Mouse (Mus musculus) large intestine, adult 2 months (tissue): ENCODE measurements around the gene Col2a1. TPM values are rescaled to one million over a fixed set of nuclear protein-coding genes. Genes with fewer than 3 reads are reported as not detected.

Experiments
- DNase-seq: peaks from one replicate; pipeline ENCODE4 v3.0.0-alpha.2; 2012; ENCODE audit warnings: low read depth, low spot score
- WGBS: fragments of 180-500 bp; shearing (Covaris S2); methylation state at CpG from one replicate; pipeline ENCODE4 v1.1.7; 2018; 5-methylcytosine and 5-hydroxymethylcytosine counted together
- polyA plus RNA-seq: library from polyadenylated mRNA; depleted of rRNA; stranded (reverse); fragments of >200 nt; gene quantifications from 2 replicates; pipeline ENCODE4 v1.2.3, GENCODE M21; 2012

The Col2a1 gene
- polyA plus RNA-seq, 1 experiment = not detected

DNA sequence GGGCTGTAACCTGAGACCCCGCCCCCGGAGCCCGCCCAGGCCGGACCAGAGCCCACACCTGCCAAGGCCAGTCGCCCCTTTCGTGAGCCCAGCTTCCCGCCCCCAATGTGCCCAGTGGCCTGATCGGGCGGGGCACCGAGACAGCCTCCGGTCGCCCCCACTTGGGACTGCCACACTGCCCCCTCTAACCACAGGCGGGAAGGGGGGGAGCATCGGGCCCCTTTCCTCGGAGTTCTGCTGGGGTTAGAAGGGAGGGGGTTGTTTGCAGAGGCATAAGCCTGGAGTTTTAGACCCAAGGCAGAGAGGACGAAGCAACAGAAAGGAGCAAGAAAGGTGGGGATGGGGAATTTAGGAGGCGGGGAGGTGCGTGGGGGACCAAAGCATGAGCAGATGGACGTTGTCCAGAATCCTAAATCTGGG lies 255 bp upstream of the Col2a1 start:
- DNase-seq = no peak
- WGBS = 7% methylated on average over 19 of the region's 19 CpGs

DNA sequence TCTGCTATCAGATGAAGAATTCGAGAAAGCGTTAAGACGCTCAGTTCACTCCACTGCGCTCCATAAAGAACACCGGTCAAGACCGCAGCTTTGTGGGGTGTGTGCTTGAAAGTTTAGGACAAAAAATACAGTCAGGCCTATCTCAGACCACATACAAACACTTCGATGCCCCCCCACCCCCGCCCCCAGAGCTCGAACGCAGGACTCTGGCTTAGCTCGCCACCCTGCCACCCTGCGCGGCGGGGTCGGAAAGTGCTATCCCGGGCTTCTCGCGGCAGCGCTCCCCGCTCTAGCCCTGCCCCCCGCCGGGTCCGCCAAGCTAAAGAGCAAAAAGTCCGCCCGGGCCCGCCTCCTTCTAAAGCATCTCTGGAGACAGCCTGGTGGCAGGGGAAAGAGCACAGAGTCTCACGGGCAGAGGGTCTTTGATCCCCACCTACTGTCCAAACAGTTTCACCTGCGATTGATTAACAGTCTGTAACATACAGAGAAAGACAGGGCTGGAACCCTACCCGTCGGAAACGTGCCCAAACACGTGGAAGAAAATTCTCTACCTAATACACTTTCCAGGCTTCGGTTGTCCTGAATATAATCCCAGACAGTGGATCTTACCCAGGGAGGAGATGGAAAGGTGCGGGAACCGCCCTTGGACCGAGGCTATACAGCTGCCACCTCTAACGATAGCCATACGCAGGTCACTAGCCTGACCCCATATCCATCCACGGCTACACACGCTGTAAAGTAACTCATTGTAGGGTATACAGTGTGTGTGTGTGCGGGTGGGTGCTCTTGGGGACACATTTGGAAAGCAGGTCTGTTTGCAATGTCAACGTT lies 1.3 kb downstream of the Col2a1 start:
- WGBS = 2% methylated on average over 42 of the region's 42 CpGs
- DNase-seq = no peak

DNA sequence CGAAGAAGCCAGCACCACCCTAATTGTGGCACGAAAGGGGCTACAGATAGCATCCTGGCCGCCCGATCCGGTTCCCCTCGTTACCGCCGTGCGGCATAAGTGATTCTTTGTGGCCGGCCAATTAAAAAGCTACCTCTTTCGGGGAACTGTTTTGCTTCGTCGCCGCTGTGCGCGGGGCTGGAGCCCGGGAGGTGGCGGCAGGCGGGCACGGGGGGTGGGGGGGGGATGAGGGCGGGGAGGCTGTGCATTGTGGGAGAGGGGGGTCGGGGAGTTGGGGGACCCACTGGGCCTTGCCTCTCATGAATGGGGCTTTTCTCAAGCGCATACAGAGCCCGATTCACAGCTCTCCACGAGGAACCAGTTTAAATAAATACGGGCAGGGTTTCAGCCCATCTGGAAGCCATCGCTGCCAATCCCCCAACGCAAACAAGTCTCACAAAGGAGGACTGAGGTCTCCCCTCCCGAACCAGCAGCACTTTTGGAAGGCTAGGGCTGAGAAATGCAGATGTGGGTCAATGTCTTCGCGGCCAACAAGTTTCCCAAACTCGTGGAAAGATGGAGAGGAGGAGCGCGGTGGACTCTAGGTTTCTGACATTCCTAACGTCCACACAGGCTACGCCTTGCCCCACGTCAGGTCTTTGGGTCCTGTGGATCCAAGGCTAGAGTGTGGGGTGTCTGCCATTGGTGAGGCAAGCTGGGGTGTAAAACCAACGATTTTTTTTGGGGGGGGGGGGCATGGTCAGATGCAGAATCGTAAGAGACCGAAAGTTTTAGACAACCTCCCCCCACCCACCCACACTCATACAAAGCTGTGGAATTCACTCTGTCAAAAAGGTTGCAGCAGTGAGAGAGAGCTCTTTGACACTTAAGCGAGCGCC lies 2.1 kb downstream of the Col2a1 start:
- DNase-seq = no peak

DNA sequence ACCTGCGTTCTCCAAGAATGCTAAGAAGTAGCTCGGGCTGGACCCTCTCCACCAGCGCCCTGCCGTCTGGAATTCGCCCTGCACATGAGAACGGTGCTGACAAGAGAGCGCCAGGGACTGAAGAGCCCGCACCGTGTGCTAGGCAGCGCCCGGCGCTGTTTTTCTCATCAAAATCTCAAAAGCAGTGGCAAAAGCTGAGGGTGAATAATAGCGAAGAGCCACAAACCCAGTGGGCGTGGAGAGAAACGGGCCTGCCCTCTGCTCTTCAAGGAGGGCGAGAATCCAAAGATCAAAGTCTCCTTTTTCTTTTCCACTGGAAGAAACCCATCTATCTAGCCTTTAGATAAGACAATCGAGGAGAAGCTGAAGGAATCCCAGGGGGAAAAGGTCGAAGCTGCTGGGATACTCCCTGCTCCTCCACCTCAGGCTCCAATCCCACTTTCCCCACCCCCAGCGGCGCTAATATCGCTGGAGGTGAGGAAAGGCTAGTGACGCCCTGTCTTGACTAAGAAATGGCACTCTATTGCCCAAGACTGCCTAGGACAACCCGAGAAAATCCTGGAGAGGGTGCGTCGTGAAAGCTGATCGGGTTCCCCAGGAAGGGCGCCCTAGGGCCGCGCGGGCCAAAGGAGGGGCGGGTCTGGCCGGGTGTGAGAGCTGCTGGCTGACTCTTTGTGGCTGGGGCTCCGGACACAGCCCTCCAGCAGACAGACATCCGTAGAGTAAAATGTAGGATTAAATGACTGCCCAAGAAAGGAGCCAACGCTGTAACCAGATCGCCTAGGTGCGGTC lies 3.0 kb downstream of the Col2a1 start:
- no peak for DNase-seq
- WGBS = 3% methylated on average over 37 of the region's 37 CpGs

More for the DNA sequence above, 2.1 kb downstream of the Col2a1 start:
- 2% methylated on average over 42 of the region's 42 CpGs for WGBS

DNA sequence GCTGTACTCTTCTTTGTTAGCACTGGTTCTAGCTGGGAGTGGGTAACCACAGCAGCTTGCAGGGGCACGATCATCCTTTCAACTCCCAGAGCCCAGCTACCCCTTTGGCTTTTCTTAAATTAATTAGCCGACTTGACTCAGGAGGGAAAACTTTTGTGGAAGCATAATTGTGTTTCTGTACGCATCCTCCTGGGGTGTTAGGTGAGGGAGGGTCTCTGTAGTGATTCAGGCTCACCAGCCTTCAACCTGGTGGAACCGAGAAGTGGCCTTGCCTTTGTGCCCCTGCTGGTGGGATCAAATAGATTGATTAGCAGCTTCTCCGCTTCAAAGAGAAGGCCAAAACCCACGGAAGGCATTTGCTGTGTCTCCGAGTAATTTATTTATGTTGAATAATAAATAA lies 4.5 kb downstream of the Col2a1 start:
- WGBS = 19% methylated on average over 7 of the region's 7 CpGs
- no peak for DNase-seq

DNA sequence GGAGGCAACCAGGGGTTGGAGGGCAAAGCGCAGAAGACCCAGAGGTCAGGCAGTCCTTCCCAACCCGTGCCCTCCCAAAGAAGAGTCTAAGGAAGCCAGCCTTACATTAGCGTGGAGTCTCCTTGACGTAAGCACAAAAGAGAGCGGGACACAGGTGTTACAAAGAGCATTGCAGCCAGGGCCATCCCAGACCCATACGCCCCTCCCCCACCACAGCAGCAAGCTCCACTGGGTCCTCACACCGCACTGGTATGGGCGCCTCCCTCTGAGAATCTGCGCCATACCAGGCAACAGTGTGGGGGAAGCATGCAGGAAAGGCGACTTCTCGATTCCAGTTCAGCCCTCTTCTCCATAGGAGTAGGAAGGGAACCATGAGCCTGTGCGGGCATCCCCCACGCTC lies 4.9 kb downstream of the Col2a1 start:
- DNase-seq = no peak
- WGBS = 20% methylated on average over 13 of the region's 13 CpGs

DNA sequence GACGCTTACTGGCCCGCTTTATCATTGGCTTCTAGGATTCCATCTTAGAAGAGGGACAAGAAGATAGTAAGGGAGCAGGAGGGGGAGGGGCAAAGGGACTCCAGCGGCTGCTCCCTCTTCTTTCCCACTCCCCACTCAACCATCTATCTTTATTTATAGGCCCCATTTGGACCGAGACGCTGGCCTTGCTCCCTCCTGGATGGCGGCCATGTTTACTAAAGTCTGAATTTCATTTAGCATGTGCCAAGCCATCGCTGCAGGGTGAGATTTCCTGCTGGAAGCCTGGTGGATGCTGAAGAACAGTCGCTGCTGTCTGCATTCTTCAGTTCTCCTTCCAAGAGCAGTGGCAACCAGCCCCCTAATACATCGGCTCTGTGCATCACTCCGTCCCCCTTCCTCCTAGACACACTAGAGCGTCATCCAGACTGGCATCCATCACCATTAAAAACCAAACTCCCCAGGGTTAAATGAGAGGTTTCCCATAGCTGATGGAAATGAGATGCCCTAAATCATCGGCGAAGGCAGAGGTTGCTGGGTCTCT lies 7.7 kb downstream of the Col2a1 start:
- WGBS = 69% methylated on average over 13 of the region's 13 CpGs

DNA sequence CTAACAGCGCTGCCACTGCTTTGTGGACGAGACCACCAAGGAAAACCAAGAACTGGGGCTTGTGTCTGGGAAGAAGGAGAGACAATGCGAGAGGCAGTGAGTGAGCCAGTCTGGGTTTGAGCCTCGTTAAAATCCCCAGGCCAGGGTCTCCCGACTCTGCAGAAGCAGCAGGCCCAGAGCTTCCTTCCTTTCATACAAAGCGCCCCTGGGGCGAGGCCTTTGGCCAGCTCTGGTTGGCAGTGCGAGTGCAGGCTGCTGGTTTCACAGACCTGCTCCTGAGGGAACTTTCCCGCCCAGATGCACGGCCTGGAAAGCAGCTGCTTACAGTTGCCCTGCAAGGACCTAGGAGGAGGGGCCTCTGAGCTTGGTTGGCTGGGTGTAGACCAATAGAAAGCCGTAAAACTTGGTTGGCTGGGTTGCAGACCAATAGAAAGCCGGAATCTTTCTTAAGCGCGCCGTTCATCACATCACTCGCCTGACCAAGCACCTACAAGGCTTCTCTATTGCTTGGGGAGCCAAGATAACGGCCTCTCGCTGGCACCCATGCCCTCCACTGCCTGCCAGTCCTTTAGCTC lies 11.7 kb downstream of the Col2a1 start:
- DNase-seq = peak; percentile 8
- 12% methylated on average over 18 of the region's 18 CpGs for WGBS

More for the DNA sequence above, 7.7 kb downstream of the Col2a1 start:
- DNase-seq = no peak

DNA sequence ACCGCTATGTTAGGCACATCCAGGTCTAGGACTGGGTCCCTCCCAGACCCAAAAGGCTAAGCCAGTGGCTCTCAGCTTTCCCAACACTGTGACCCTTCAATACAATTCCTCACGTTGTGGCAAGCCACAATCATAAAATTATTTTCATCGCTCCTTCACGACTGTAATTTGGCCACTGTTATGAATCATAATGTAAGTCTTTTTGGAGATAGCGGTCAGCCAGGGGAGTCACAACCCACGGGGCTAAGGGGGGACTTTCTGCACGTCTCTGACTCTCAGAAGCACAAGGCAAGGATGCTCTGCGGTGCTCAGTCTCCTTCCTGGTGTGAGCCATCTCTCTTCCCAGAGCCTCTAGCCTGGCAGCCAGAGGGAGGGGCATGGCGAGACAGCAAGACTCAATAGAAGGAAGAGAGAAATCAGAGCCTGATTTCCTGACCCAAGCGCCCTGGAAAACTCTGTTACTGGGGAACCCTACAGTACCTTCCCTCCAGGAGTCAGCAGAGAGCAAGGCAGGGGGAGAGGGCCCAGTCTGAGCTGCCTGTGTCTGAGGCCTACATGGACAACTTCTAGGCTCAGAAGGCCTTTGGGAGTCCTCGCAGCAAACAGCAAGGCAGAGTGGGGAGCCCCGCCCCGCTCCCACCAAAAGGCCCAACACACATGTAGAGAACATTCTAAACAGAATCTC lies 12.3 kb downstream of the Col2a1 start:
- DNase-seq = no peak
- 74% methylated on average over 13 of the region's 13 CpGs for WGBS

DNA sequence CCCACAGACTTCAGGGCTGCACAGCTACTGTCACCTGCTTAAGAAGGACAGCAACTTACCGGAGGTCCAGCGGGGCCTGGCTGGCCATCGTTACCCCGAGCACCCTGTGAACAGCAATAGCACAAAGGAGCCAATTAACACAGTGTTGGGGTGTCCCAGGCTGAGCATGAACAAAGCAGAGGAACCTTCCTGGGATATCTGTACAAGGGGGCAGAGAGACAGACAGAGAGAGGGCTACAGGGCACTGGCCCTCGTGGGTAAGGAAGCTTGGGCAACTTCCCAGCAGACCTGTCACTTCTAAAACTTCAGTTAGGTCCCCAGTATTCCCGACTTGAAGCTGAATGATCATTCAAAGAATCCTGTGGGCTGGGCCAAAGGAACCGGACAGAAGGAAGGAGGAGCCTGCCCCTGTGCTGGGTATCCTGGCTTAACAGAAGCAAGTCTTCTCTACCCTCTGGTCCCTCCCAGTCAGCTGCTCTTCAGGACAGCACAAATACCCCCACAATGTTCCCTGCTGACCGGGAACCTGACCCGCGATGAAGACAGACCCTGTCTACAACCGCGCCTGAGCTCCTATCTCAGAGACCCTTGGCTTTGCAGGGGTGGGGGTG lies 13.1 kb downstream of the Col2a1 start:
- 60% methylated on average over 12 of the region's 12 CpGs for WGBS
- DNase-seq = no peak

DNA sequence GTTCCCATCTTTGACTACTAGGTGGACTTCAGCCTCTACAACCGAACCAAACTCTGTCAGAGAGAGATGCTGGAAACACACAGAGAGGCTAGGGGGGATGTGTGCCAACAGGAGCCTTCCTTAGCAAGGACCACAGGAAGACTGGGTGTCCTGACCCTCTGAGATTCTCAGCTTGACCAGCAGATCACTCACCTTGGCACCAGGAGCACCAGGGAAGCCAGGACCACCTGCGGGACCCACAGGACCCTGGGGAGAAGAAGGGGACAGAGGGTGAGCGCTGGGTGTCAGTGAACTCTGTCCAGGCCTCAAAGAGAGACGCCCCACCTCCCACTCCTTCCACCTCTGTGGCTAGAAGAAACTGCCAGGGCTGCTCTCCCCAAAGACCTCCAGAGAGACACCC lies 13.8 kb downstream of the Col2a1 start:
- WGBS = 41% methylated on average over 4 of the region's 4 CpGs
- DNase-seq = no peak

DNA sequence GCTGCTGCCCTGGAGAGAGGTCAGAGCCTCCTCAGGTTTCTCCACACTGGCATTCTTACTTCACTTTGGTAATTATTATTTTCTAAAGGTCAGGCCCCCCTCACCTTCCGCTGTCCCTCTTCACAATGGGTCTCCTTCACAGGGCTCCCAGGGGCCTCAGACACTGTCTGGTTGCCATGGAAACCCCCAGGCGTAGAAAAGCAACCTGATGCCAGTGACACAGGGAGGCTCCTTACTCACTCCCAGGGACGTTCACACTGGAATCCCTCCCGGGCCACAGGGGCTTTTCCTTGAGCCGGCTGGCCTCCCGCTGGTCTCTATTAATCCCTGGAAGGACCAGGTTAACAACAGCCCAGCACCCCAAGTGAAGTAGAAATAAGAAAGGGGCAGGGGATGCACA lies 14.4 kb downstream of the Col2a1 start:
- DNase-seq = no peak
- 15% methylated on average over 6 of the region's 6 CpGs for WGBS

DNA sequence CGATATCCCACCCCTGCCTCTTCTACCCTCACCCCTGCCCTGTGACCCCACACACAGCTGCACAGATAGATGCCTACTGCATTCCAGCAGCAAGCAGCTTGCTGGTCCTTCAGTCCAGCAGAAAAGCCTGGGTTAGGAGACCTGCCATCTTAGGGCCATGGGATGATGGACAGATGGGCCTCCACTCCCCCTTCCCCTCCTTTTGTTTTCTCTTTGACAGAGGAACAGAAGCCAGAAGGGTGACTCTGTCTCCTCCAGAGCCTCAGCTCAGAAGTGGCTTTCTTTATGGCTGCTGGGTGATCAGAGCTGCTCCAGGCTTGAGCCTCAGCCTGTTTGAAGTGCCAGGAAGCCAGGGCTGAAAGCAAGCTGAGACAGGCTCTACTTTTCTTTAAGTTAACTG lies 15.0 kb downstream of the Col2a1 start:
- 50% methylated on average over 1 of the region's 1 CpGs for WGBS
- DNase-seq = no peak

DNA sequence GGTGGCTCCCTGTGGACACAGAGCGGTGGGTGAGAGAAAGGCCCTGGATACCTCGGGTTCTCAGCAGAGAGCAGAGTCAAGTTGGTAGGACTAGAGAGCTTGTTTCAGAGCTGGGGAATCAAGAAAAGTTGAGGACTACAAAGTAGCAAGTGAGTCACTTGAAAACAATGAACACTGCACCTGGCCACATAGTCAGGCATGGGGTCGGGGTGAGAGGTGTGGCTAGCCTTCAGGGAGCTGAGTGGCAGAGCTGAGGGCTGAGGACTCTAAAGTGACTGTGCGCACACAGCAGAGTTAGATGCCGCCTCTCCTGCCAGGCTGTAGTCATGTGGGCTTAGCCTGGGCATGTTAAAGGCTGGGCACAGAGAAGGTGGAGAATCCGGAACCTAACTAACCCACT lies 22.9 kb downstream of the Col2a1 start:
- 70% methylated on average over 6 of the region's 6 CpGs for WGBS
- no peak for DNase-seq

DNA sequence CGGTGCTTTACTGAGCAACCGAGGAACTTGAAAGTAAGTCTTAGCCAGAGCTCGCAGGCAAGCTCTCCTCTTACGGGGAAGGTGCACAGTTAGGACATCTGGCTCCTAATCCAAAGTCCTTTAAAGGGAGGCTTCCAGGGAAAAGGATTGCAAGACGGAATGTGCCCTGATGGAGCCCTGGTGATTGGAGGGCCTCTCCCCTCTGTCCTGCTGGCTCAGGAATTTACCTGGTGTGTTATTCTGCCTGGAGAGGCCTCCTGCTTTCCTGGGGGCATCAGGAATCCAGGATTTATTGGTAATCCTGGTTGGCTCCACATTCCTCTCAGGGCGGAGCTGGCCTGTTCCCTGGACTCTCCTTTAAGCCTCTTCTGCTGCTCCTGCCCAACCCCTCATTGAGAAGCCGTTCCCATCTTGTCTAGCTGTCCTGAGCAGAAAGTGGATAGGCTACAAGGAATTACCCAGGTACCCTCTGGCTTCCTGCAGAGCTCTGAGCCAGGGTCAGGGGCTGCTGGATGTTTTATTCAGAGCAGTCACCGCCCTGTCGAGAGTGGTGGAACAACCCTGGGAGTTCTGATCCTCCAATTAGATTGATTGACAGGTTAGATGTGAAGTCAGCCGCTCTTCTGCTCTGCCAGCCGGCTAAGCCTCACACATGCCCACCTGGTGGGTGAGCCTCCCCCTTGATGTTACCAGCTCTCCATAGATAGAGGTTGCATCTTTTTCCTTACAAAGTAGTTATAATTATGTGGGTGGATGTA lies 31.1 kb downstream of the Col2a1 start:
- 33% methylated on average over 11 of the region's 11 CpGs for WGBS
- no peak for DNase-seq

DNA sequence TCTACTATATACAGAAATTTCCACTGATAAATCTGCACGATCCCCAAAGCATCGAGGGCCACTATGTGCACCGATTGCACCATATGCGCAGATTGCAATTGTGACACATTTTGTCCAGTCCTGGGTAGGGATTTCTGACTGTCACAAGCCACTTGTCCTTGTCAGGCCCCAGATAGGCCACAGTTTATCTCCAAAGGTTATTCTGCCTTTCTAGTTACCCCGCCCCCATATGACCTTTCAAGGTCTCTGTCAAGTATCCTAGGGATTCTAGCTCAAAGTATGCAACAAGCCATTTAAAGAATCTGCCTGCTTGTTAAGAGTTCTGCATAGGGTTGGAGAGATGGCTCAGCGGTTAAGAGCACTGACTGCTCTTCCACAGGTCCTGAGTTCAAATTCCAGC lies 31.9 kb downstream of the Col2a1 start:
- DNase-seq = no peak
- 84% methylated on average over 6 of the region's 6 CpGs for WGBS

DNA sequence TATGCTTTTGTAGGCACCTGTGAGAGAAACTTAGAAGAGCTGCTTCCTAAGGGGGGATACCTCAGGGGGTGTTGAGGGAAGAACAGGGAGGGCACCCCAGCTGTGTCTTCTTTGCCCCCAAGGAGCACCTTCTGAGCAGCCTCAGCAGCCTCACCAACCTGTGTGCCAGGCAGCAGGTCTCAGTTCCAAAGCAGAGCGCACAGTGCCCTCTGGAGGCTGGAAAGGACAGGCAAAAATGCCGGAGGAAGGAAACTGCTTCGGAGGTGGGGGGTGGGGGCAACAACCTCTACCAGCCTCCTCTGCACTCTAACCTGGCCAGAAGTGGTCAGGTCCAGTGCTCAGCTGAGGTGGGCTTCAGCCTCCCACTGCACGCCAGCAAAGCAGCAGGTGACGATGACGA lies 34.2 kb downstream of the Col2a1 start:
- 46% methylated on average over 6 of the region's 6 CpGs for WGBS
- DNase-seq = no peak
